Mouse (Mus musculus) adrenal gland, adult 8-10 months (tissue): ENCODE measurements at regions not wholly inside any gene's neighbourhood (a gene's known extent, or its start where the extent isn't known, plus 50 kb on each side); places are given as distances from the start of the nearest gene placed in this dataset.
"Not testable (repeated sequence)": the region's sequence is repeated elsewhere in the genome, so short reads cannot be mapped to it uniquely, and the experiment has no call there.

Experiments
- DNase-seq: peaks from one replicate; pipeline ENCODE4 v3.0.0; 2022

- DNase-seq, result no peak
These were observed 146.1 kb upstream of the Sfswap start for GRCm38 (mm10) chr5:129354877-129355276.

GRCm38 (mm10) chr5:129361527-129361926 lies 139.5 kb upstream of the Sfswap start:
- no peak for DNase-seq

GRCm38 (mm10) chr5:129363189-129363588 lies 137.8 kb upstream of the Sfswap start:
- DNase-seq, result no peak

- DNase-seq, result no peak
These were observed 136.0 kb upstream of the Sfswap start for GRCm38 (mm10) chr5:129365026-129365425.

- no peak for DNase-seq
These were observed 133.8 kb upstream of the Sfswap start for GRCm38 (mm10) chr5:129367266-129367665.

- no peak for DNase-seq
These were observed 120.2 kb upstream of the Sfswap start for GRCm38 (mm10) chr5:129380861-129381260.

- DNase-seq, result no peak
These were observed 116.0 kb upstream of the Sfswap start for GRCm38 (mm10) chr5:129384976-129385375.

- DNase-seq, result not testable (repeated sequence)
These were observed 114.9 kb upstream of the Sfswap start for GRCm38 (mm10) chr5:129385965-129386643.

- not testable (repeated sequence) for DNase-seq
These were observed 114.3 kb upstream of the Sfswap start for GRCm38 (mm10) chr5:129386671-129387070.

- DNase-seq, result no peak
These were observed 113.7 kb upstream of the Sfswap start for GRCm38 (mm10) chr5:129387301-129387700.

- no peak for DNase-seq
These were observed 110.1 kb upstream of the Sfswap start for GRCm38 (mm10) chr5:129390921-129391371.

- DNase-seq, result no peak
These were observed 107.9 kb upstream of the Sfswap start for GRCm38 (mm10) chr5:129393150-129393549.

- DNase-seq, result no peak
These were observed 107.3 kb upstream of the Sfswap start for GRCm38 (mm10) chr5:129393606-129394255.

GRCm38 (mm10) chr5:129394416-129394815 lies 106.6 kb upstream of the Sfswap start:
- DNase-seq, result no peak

- no peak for DNase-seq
These were observed 103.7 kb upstream of the Sfswap start for GRCm38 (mm10) chr5:129397311-129397710.

GRCm38 (mm10) chr5:129406259-129406658 lies 94.8 kb upstream of the Sfswap start:
- no peak for DNase-seq

GRCm38 (mm10) chr5:129409440-129410004 lies 91.5 kb upstream of the Sfswap start:
- peak; percentile 30 for DNase-seq

GRCm38 (mm10) chr5:129412161-129412560 lies 88.9 kb upstream of the Sfswap start:
- no peak for DNase-seq

GRCm38 (mm10) chr5:129414960-129415706 lies 85.9 kb upstream of the Sfswap start:
- DNase-seq, result no peak

GRCm38 (mm10) chr5:129416425-129416824 lies 84.6 kb upstream of the Sfswap start:
- DNase-seq, result no peak

- no peak for DNase-seq
These were observed 83.5 kb upstream of the Sfswap start for GRCm38 (mm10) chr5:129417516-129417915.

GRCm38 (mm10) chr5:129420981-129421380 lies 80.0 kb upstream of the Sfswap start:
- DNase-seq, result no peak

- DNase-seq, result no peak
These were observed 71.1 kb upstream of the Sfswap start for GRCm38 (mm10) chr5:129429897-129430296.
